Mouse (Mus musculus): Measurements from ENCODE around the gene Slc7a11. TPM values are rescaled to one million over a fixed set of nuclear protein-coding genes. Genes with fewer than 3 reads are reported as not detected.
A peak's percentile ranks its signal among the peaks of the same experiment; 100 is the strongest.

The Slc7a11 gene
- polyA plus RNA-seq, 2 experiments, result 2.6 to 5.8 TPM

- Histone ChIP-seq H3K27ac (replicated peaks; ENCODE audit: low read depth, low read length) (no peak overlapping the region), H3K36me3 (ENCODE audit: control insufficient read depth, insufficient read depth, low read length) (no peaks in the 10 kb centered on the region), H3K4me1 (ENCODE audit: control insufficient read depth, insufficient read depth, low read length) (no peaks in the 10 kb centered on the region), H3K9me3 (ENCODE audit: control insufficient read depth, low read length) (no peaks in the 10 kb centered on the region), H3K9ac (ENCODE audit: low read depth, low read length, severe bottlenecking) (no peak overlapping the region), H3K4me3 (replicated peaks; ENCODE audit: low read length) (no peak overlapping the region), H3K27me3 (ENCODE audit: control insufficient read depth, insufficient read depth, low read length) (no peaks in the 10 kb centered on the region), H3K4me2 (replicated peaks; ENCODE audit: low read depth, low read length, severe bottlenecking) (no peak overlapping the region)
- ATAC-seq (ENCODE audit: low FRiP score, low read depth), result no peak
- no peak for DNase-seq (ENCODE audit: low spot score)
- 81% methylated on average over 3 of the region's 3 CpGs for WGBS
- TF ChIP-seq POLR2A (IDR thresholded peaks at IDR 0.05; ENCODE audit: borderline replicate concordance, extremely low read depth, insufficient read depth, insufficient read length), result no peak
These were observed 37.5 kb downstream of the Slc7a11 start for GRCm38 (mm10) chr3:50405915-50406314.

- no peak overlapping the region for H3K4me2 ChIP-seq (replicated peaks; ENCODE audit: low read depth, low read length, severe bottlenecking)
These were observed 54.6 kb downstream of the Slc7a11 start for GRCm38 (mm10) chr3:50388786-50389185.

GRCm38 (mm10) chr3:50388288-50388687 is 55.1 kb downstream of the Slc7a11 start:
- ATAC-seq (ENCODE audit: low FRiP score, low read depth) (no peak), DNase-seq (ENCODE audit: low spot score) (no peak)
- Histone ChIP-seq H3K4me2 (replicated peaks; ENCODE audit: low read depth, low read length, severe bottlenecking) (no peak overlapping the region), H3K4me3 (replicated peaks; ENCODE audit: low read length) (no peak overlapping the region), H3K27ac (replicated peaks; ENCODE audit: low read depth, low read length) (no peak overlapping the region; the same call in 1 of the 2 replicates), H3K27me3 (ENCODE audit: control insufficient read depth, insufficient read depth, low read length) (no peaks in the 10 kb centered on the region), H3K9ac (ENCODE audit: low read depth, low read length, severe bottlenecking) (no peak overlapping the region), H3K4me1 (ENCODE audit: control insufficient read depth, insufficient read depth, low read length) (0 out of 2 replicates have a peak, but pooled peaks cover 8% of the 10 kb centered on the region), H3K36me3 (ENCODE audit: control insufficient read depth, insufficient read depth, low read length) (no peaks in the 10 kb centered on the region), H3K9me3 (ENCODE audit: control insufficient read depth, low read length) (0 out of 2 replicates have a peak, but pooled peaks cover 4% of the 10 kb centered on the region)
- 30% methylated on average over 9 of the region's 9 CpGs for WGBS
- no peak for TF ChIP-seq POLR2A (IDR thresholded peaks at IDR 0.05; ENCODE audit: borderline replicate concordance, extremely low read depth, insufficient read depth, insufficient read length)

More at GRCm38 (mm10) chr3:50388786-50389185, 54.6 kb downstream of the Slc7a11 start:
- no peak overlapping the region for H3K27ac ChIP-seq (replicated peaks; ENCODE audit: low read depth, low read length)
- no peaks in the 10 kb centered on the region for H3K27me3 ChIP-seq (ENCODE audit: control insufficient read depth, insufficient read depth, low read length)
- no peak for DNase-seq (ENCODE audit: low spot score)
- H3K36me3 ChIP-seq (ENCODE audit: control insufficient read depth, insufficient read depth, low read length), result no peaks in the 10 kb centered on the region
- TF ChIP-seq POLR2A (IDR thresholded peaks at IDR 0.05; ENCODE audit: borderline replicate concordance, extremely low read depth, insufficient read depth, insufficient read length), result no peak
- 0 out of 2 replicates have a peak, but pooled peaks cover 8% of the 10 kb centered on the region for H3K4me1 ChIP-seq (ENCODE audit: control insufficient read depth, insufficient read depth, low read length)
- ATAC-seq (ENCODE audit: low FRiP score, low read depth), result no peak
- WGBS, result 83% methylated on average over 6 of the region's 6 CpGs
- H3K9me3 ChIP-seq (ENCODE audit: control insufficient read depth, low read length), result 0 out of 2 replicates have a peak, but pooled peaks cover 4% of the 10 kb centered on the region
- H3K4me3 ChIP-seq (replicated peaks; ENCODE audit: low read length), result no peak overlapping the region
- no peak overlapping the region for H3K9ac ChIP-seq (ENCODE audit: low read depth, low read length, severe bottlenecking)

- H3K4me1 ChIP-seq (ENCODE audit: control insufficient read depth, insufficient read depth, low read length), result peaks cover 15% of the 10 kb centered on the region; the same call in 1 of the 2 replicates
- H3K9me3 ChIP-seq (ENCODE audit: control insufficient read depth, low read length), result 0 out of 2 replicates have a peak, but pooled peaks cover 4% of the 10 kb centered on the region
- H3K9ac ChIP-seq (ENCODE audit: low read depth, low read length, severe bottlenecking), result no peak overlapping the region
- H3K27me3 ChIP-seq (ENCODE audit: control insufficient read depth, insufficient read depth, low read length), result no peaks in the 10 kb centered on the region
- no peaks in the 10 kb centered on the region for H3K36me3 ChIP-seq (ENCODE audit: control insufficient read depth, insufficient read depth, low read length)
- no peak overlapping the region for H3K27ac ChIP-seq (replicated peaks; ENCODE audit: low read depth, low read length)
- DNase-seq (ENCODE audit: low spot score), result no peak
- no peak overlapping the region for H3K4me2 ChIP-seq (replicated peaks; ENCODE audit: low read depth, low read length, severe bottlenecking)
- no peak for TF ChIP-seq POLR2A (IDR thresholded peaks at IDR 0.05; ENCODE audit: borderline replicate concordance, extremely low read depth, insufficient read depth, insufficient read length)
- WGBS, result 42% methylated on average over 4 of the region's 4 CpGs
- no peak overlapping the region for H3K4me3 ChIP-seq (replicated peaks; ENCODE audit: low read length)
- no peak for ATAC-seq (ENCODE audit: low FRiP score, low read depth)
These were observed 56.1 kb downstream of the Slc7a11 start for GRCm38 (mm10) chr3:50387280-50387679.

GRCm38 (mm10) chr3:50386561-50387221 is 56.7 kb downstream of the Slc7a11 start:
- DNase-seq (ENCODE audit: low spot score) (peak; percentile 5), ATAC-seq (ENCODE audit: low FRiP score, low read depth) (peak; percentile 51; the same call in 1 of the 2 replicates)
- H3K36me3 ChIP-seq (ENCODE audit: control insufficient read depth, insufficient read depth, low read length), result no peaks in the 10 kb centered on the region
- WGBS, result 56% methylated on average over 5 of the region's 5 CpGs
- no peak overlapping the region for H3K9ac ChIP-seq (ENCODE audit: low read depth, low read length, severe bottlenecking)
- H3K9me3 ChIP-seq (ENCODE audit: control insufficient read depth, low read length), result 0 out of 2 replicates have a peak, but pooled peaks cover 4% of the 10 kb centered on the region
- TF ChIP-seq POLR2A (IDR thresholded peaks at IDR 0.05; ENCODE audit: borderline replicate concordance, extremely low read depth, insufficient read depth, insufficient read length), result no peak
- H3K4me2 ChIP-seq (replicated peaks; ENCODE audit: low read depth, low read length, severe bottlenecking), result no peak overlapping the region
- no peak overlapping the region for H3K4me3 ChIP-seq (replicated peaks; ENCODE audit: low read length)
- H3K4me1 ChIP-seq (ENCODE audit: control insufficient read depth, insufficient read depth, low read length), result peaks cover 15% of the 10 kb centered on the region; the same call in 1 of the 2 replicates
- no peaks in the 10 kb centered on the region for H3K27me3 ChIP-seq (ENCODE audit: control insufficient read depth, insufficient read depth, low read length)
- H3K27ac ChIP-seq (replicated peaks; ENCODE audit: low read depth, low read length), result no peak overlapping the region

Measured in limb, embryonic 14.5 days (tissue).